Mouse (Mus musculus) left cerebral cortex, postnatal 25 days (tissue): ENCODE data around the gene Spdye4b. TPM values are rescaled to one million over a fixed set of nuclear protein-coding genes. Genes with fewer than 3 reads are reported as not detected.

Experiments used
- DNase-seq, 2 experiments: peaks; one replicate each; pipeline ENCODE4 v3.0.0; 2022; ENCODE audit warnings: low spot score in 2 of 2, mixed read lengths in 1 of 2
- intact Hi-C: fragments of 180-260 bp; cut with DNase I; formaldehyde crosslinking; loops from one replicate; pipeline ENCODE4 v1.15.1; 2025
- microRNA-seq, 2 experiments: library from miRNA; unstranded; fragments of <30 nt; microRNA quantifications; one replicate each; pipeline ENCODE4 v1.2.0; 2022
- total RNA-seq, 2 experiments: library from RNA; stranded (reverse); gene quantifications; 2 replicates each; pipeline ENCODE4 v1.2.3; 2021

Spdye4b gene
- total RNA-seq, 2 experiments from 2014 or later: not detected

DNA sequence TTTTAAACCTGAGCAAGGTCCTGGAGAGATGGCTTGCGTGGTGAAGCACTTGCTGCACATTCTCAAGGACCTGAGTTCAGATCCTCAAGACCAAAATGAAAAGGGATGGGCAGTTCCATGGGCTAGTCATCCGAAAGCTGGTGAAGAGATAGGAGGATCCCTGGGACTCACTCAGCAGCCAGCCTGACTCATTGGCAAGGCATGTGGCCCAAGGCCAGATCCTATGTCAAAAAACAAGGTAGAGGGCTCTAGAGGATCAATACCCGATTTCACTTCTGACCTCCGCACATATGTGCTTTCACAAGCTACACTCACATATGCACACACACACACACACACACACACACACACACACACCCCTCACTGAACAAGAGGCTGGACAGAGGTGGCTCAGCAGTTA is 15.7 kb downstream of the Spdye4b start:
- intact Hi-C loops: no loop called here
- no peak for DNase-seq

DNA sequence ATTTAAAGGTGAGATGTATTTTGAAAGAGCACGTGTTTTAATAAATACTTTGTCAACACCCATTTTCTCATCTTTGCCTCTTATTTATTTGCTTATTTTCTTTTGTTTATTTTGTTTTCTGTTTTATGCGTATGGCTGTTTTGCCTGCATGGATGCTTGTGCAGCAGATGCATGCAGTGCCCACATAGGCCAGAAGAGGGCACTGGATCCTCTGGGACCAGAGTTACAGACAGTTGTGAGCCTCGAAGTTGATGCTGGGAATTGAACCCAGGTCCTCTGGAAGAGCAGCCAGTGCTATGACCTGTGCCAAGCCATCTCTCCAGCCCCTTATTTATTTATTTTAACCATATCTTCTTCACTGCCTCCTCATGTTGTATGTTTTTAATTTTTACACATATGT is 24.2 kb downstream of the Spdye4b start:
- intact Hi-C loops: loop anchor here (2.0 kb wide), 1 partner anchor 14 kb away; no protein-coding TSS in a partner anchor
- DNase-seq: no peak

DNA sequence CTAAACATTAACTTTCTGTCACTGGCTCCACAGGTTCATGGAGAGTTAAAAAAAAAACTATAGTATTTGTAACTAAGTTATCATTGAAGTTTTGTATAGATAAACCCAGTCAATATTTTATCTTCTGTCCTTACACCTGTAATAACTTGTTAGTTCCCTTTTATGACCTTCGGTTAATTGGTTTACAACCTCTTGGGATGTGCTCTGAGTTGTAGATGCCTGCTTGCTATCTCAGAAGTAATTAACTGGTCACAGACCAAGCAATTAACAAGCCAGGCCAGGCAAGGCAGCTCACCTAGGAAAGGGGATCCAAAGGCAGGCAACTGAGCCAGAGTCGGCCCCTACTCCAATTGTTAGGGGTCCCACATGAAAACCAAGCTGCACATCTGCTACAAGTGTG is 33.0 kb downstream of the Spdye4b start:
- intact Hi-C loops: no loop called here
- DNase-seq: no peak

DNA sequence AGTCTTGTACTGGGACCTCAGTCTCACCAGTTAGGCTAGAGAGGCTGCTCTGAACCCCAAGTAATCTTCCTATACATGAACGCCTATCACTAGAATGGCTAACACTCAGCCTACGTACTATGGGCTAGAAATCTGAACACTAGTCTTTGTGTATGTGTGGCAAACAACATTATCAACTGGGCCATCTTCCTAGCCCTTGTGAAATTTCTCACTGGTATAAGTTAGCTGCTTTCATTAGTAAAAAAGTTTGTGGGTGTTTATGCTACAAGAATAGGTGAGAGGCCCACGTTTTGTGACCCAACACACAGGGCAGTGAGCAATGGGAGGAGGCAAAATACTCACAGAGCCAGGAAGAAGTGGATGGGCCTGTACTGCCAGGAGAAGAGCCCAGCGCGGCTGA is 40.2 kb downstream of the Spdye4b start:
- intact Hi-C loops: no loop called here
- no peak for DNase-seq

DNA sequence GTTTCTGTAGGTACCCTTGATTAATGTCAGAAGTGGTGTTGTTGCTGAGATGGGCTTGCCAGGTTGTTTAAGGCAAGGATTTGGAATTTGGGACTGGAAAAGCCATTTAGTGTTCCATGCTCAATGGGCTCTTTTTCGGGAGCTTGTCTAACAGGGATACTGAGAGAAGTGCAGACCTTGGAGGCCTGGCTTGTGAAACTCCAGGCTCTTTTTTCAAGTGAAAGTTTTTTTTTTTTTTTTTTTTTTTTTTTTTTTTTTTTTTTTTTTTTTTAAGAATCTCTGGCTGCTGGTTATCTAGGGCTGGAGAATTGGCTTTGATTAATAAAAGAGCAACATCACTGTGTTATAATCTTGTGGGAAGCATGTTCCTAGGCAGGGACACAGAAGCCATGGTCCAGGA is 41.5 kb downstream of the Spdye4b start:
- intact Hi-C loops: no loop called here
- DNase-seq: no peak

DNA sequence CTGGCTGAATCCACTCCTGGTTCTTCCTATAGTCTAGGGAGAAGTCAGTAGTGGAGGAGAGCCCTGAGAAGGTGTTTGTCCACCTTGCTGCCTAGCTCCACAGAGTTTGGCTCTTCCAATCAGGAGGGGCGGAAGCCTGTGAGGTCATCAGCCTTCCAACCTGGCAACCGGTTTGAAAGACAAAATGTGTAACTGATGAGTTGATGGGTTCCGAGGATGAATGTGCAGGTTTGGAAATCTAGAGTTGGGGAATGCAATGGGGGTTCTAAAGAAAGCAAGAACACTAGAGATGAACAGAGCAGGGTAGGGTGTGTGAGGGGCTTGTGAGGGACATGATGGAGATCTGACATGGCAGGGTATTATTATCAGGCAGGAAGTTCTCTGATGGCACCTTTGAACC is 46.0 kb downstream of the Spdye4b start, which contains the start of gene Spdye4a:
Spdye4a (minus strand) TSS at position 101 of the 400 bp plus-strand sequence.
- intact Hi-C loops: no loop called here
- no peak for DNase-seq

DNA sequence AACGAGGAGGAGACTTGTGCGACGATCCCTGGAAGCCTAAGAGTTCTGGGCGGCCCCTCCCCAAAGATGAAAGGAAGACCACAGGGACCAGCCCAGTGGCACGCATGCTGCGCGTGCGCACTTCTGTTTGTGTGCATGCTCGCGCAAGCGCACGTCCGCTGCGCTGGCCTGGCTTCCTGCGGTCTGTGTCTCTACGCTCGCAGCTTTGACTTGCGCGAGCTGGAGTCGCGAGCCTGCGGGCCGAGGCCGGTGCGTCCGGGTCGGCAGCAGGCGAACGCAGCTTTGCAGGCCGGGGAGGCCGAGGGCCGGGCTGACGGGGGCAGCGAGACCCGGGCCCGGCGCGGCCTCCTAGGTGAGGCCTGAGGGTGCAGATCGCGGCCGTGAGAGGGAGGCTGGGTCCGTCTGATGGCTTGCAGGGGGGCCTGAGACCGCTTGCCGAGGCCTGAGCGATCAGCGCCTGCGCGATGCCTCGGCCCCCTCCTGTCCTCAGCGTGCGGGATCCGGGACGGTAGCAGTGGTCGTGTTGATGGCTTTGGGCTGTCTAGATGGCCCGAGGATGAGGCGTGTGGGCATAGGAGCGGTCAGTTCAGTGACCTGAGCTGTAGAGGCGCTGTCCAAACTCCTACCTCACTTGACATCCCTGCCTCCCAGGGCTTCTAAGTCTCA is 54.3 kb downstream of the Spdye4b start, which contains the start of gene Zfp12:
Zfp12 (plus strand) TSS at position 136 of the 666 bp plus-strand sequence.
- intact Hi-C loops: loop anchor here (1.0 to 5.0 kb wide), 2 partner anchors 55 to 62 kb away; partner anchors contain the start of gene Rbak
- peak; percentile 98 to 99 for DNase-seq

DNA sequence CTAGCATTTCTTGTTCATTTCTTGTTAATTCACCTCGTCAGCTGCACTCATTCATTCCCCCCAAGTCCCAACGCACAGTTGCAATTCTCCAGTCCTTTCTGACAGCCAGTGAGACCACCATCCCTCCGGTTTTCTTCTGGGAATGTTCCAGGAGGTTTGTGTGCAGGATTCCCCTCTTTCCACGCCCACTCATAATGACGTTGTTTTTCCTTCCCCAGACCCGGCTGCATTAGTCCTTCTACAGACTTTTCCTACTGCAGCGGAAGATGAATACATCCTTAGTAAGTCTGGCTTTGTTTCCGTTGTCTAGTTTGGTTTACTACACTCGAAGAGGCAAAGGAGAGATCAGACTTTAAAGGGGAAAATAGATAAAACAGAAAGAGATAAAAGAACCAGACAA is 55.2 kb downstream of the Spdye4b start:
- DNase-seq: no peak
- intact Hi-C loops: loop anchor here (5.0 kb wide), 1 partner anchor 61 kb away; no protein-coding TSS in a partner anchor

DNA sequence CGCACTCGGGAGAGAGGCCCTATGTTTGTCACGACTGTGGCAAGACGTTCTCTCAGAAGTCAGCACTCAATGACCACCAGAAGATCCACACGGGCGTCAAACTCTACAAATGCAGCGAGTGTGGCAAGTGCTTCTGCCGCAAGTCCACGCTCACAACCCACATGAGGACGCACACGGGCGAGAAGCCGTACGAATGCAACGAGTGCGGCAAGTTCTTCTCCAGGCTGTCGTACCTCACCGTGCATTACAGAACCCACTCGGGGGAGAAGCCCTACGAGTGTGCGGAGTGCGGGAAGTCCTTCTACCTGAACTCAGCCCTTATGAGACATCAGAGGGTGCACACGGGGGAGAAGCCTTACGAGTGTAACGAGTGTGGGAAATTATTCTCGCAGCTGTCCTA is 64.1 kb downstream of the Spdye4b start:
- intact Hi-C loops: no loop called here
- DNase-seq: no peak

DNA sequence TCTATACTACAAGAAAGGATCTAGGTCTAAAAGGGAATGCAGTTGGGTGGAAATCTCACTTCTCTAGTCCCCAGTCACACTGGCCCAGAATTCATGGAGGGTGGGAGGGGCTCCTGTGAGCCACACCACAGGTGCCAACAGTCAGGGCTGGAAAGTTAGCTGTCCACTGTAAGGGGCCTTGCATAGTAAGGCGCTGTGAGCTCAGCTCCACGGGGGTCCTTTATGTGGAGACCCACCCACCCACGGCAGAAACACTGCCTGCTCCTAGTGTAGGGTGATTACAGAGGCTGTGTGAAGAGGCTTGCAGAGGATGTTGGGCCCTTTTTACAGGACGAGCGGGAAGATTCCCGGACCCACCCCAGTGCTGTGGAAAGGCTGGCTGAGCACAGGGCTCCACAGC is 71.2 kb downstream of the Spdye4b start:
- intact Hi-C loops: loop anchor here (5.0 kb wide), 1 partner anchor 45 kb away; no protein-coding TSS in a partner anchor
- no peak for DNase-seq

DNA sequence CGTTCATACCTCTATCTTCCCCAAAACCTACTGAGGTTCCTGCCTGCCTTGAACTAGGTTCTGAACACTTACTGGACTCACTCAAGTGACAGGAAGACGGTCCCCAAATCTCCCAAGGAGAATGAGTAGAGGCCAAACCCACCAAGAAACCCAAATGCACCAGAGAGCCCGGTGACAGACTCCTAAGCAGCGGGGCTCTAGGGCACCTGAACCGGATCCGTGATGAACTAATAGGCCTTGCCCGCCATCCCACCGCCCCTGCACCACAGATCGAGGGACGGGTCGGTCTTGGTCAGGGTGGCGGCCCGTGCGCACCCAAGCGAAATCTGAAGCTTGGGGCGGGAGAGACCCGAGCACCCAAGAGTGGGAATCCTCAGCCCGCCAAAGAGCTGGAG is 72.0 kb downstream of the Spdye4b start:
- DNase-seq: no peak
- intact Hi-C loops: loop anchor here (5.0 kb wide), 1 partner anchor 45 kb away; no protein-coding TSS in a partner anchor

DNA sequence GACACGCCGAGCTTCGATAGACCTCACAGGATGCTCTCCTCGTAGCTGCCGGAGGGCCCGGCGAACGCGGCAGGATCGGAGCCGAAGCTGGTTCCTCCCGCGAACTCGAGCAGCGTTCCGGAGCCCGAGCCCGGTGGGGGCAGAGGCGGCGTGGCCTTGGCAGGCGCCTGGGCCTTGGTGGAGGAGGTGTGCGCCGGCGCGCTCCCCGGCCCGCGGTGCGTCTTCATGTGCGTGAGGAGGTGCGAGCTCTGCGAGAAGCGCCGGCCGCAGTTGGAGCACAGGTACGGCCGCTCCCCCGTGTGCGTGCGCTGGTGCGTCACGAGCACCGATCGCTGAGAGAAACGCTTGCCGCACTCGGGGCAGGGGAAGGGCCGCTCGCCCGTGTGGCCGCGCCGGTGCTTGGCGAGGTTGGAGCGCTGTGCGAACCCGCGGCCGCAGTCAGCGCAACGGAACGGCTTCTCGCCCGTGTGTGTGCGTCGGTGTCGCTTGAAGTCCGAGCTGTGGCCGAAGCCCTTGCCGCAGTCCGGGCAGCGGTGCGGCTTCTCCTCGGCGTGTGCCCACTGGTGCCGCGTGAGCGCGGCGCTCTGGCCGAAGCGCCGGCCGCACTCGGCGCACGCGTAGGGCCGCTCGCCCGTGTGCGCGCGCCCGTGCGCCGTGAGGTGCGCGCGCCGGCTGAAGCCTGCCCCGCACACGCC is 72.5 kb downstream of the Spdye4b start:
- intact Hi-C loops: loop anchor here (5.0 kb wide), 1 partner anchor 44 kb away; no protein-coding TSS in a partner anchor
- DNase-seq: no peak

DNA sequence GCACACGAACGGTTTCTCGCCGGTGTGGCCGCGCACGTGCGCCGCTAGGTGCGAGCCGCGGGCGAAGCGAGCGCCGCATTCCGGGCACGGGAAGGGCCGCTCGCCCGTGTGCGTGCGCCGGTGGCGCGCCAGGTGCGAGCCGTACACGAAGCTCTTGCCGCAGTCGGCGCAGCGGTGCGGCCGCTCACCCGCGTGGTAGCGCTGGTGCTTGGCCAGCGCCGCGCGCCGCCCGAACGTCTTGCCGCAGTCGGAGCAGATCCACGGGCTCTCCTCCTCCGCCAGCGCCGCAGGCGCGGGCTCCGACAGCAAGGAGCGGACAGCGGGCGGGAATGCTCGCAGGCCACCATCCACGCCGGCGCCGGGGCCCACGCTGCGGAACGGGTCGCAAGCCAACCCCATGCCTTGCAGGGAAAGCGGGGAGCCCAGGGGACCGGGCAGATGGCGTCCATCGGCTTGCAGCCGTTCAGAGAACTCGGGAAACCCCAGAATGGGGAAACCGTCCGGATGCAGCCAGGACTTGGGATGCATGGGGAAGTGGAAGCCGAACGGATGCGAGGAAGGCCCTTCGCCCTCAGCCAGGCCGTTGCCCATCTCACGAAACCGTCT is 73.2 kb downstream of the Spdye4b start:
- intact Hi-C loops: loop anchor here (5.0 kb wide), 1 partner anchor 43 kb away; no protein-coding TSS in a partner anchor

More for the DNA sequence above, 73.2 kb downstream of the Spdye4b start:
- peak; percentile 45 to 49 for DNase-seq

Small RNAs within 50 kb of the gene (microRNA-seq; reads per million reads assigned to microRNA genes)
- 0 reads per million in 2 experiments for gene Gm44405

Other genes starting within 250 kb of the Spdye4b start
- gene Fscn1, start 220.7 kb upstream of the Spdye4b start, total RNA-seq: 100 to 1,000 TPM; 384 to 450 TPM
- gene Rnf216, start 68.0 kb upstream of the Spdye4b start, total RNA-seq: 10 to 100 TPM; 42.6 to 42.8 TPM
- under 1 TPM; 0.09 to 0.14 TPM for gene Olfr718-ps1, start 33.4 kb upstream of the Spdye4b start, total RNA-seq
- 10 to 100 TPM; 11.9 to 13.6 TPM for gene Rbak, start 242 bp upstream of the Spdye4b start, total RNA-seq
- not detected for gene Spdye4a, start 45.9 kb downstream of the Spdye4b start, total RNA-seq
- gene Zfp12, start 54.1 kb downstream of the Spdye4b start, total RNA-seq: 10 to 100 TPM; 28.4 to 30.8 TPM
- 10 to 100 TPM; 18.6 to 20.1 TPM for gene Zfp316, start 89.0 kb downstream of the Spdye4b start, total RNA-seq
- 1 to 10 TPM; 6.7 to 7.6 TPM for gene Zfp853, start 112.6 kb downstream of the Spdye4b start, total RNA-seq
- gene E130309D02Rik, start 134.3 kb downstream of the Spdye4b start, total RNA-seq: 10 to 100 TPM; 24.4 to 24.7 TPM
- 10 to 100 TPM; 37.5 to 38.2 TPM for gene Zdhhc4, start 148.2 kb downstream of the Spdye4b start, total RNA-seq
- 1 to 10 TPM; 1.6 TPM for gene Grid2ip, start 176.3 kb downstream of the Spdye4b start, total RNA-seq
- gene Kdelr2, start 222.8 kb downstream of the Spdye4b start, total RNA-seq: 10 to 100 TPM; 35.2 to 37.8 TPM